Mouse (Mus musculus) cerebellum, adult 2 months (tissue): ENCODE data around the gene Hivep2.

Experiments used
- CTCF ChIP-seq: fragments of 200-500 bp; IDR thresholded peaks from 2 replicates; pipeline ENCODE4 v1.5.1; 2011; ENCODE audit warnings: low read depth, mild to moderate bottlenecking, control low read depth, low read length, moderate library complexity, borderline replicate concordance; ENCODE audit not compliant: insufficient read depth
- POLR2A ChIP-seq: fragments of 200-500 bp; IDR thresholded peaks from 2 replicates; pipeline ENCODE4 v1.6.1; 2011; ENCODE audit warnings: low read length, control low read depth, borderline replicate concordance; ENCODE audit not compliant: insufficient read depth

- no peak for TF ChIP-seq CTCF
- no peak for TF ChIP-seq POLR2A
Measured at GRCm38 (mm10) chr10:14099182-14099581, 133.3 kb downstream of the Hivep2 start.
